Mouse (Mus musculus): ENCODE results near the gene Tspan5. TPM values are rescaled to one million over a fixed set of nuclear protein-coding genes. Genes with fewer than 3 reads are reported as not detected.

Tspan5 gene
- total and polyA plus RNA-seq, 2 experiments from 2014 or later: 7.7 to 25.4 TPM

- Histone ChIP-seq H3K36me3 (replicated peaks; ENCODE audit: control insufficient read depth, insufficient read depth, low read length) (no peaks in the 10 kb centered on the region), H3K27me3 (ENCODE audit: control insufficient read depth, insufficient read depth, low read length) (0 out of 2 replicates have a peak, but pooled peaks cover 7% of the 10 kb centered on the region), H3K4me2 (ENCODE audit: low read depth, low read length) (no peak overlapping the region), H3K4me1 (ENCODE audit: control insufficient read depth, insufficient read depth) (0 out of 2 replicates have a peak, but pooled peaks cover 6% of the 10 kb centered on the region), H3K27ac (ENCODE audit: low read depth) (no peak overlapping the region), H3K9ac (replicated peaks; ENCODE audit: low read depth, low read length) (no peak overlapping the region), H3K9me3 (replicated peaks; ENCODE audit: control insufficient read depth, low read length) (no peaks in the 10 kb centered on the region), H3K4me3 (ENCODE audit: low read depth, low read length) (no peak overlapping the region)
- 47% methylated on average over 4 of the region's 4 CpGs for WGBS
- no peak for ATAC-seq (ENCODE audit: insufficient read depth, low read depth)
- TF ChIP-seq EP300 (IDR thresholded peaks at IDR 0.05; ENCODE audit: low read depth) (no peak), CTCF (IDR thresholded peaks at IDR 0.05; ENCODE audit: low read depth) (no peak)
- no peak for DNase-seq (ENCODE audit: low spot score)
Observed at GRCm38 (mm10) chr3:138739150-138739700, 2.8 kb upstream of the Tspan5 start.

DNA sequence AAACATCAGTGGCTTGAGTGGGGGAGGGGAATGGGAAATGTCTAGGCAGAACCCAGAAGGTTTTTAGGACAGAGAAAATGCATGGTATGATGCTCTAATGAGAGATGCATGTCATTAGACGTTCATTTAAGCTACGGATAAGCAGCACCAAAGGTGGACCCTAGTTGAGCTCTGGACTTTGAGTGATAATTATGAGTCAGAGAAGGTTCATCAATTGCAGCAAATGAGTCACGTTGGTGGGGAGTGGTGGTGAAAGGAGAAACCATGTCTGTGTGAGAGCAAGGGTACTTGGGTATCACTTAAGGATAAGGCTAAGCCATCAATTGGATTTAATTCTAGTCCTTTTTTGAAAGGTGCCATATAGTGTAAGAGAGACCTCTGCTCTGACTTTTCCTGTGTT, 1.7 kb upstream of the Tspan5 start:
- Histone ChIP-seq H3K4me3 (ENCODE audit: low read depth, low read length) (no peak overlapping the region), H3K4me2 (ENCODE audit: low read depth, low read length) (no peak overlapping the region), H3K27me3 (ENCODE audit: control insufficient read depth, insufficient read depth, low read length) (0 out of 2 replicates have a peak, but pooled peaks cover 7% of the 10 kb centered on the region), H3K9me3 (replicated peaks; ENCODE audit: control insufficient read depth, low read length) (no peaks in the 10 kb centered on the region), H3K4me1 (ENCODE audit: control insufficient read depth, insufficient read depth) (0 out of 2 replicates have a peak, but pooled peaks cover 6% of the 10 kb centered on the region), H3K36me3 (replicated peaks; ENCODE audit: control insufficient read depth, insufficient read depth, low read length) (no peaks in the 10 kb centered on the region), H3K27ac (ENCODE audit: low read depth) (no peak overlapping the region), H3K9ac (replicated peaks; ENCODE audit: low read depth, low read length) (no peak overlapping the region)
- WGBS: 74% methylated on average over 3 of the region's 3 CpGs
- TF ChIP-seq CTCF (IDR thresholded peaks at IDR 0.05; ENCODE audit: low read depth): no peak
- no peak for TF ChIP-seq EP300 (IDR thresholded peaks at IDR 0.05; ENCODE audit: low read depth)
- ATAC-seq (ENCODE audit: insufficient read depth, low read depth) (no peak), DNase-seq (ENCODE audit: low spot score) (no peak)

GRCm38 (mm10) chr3:138740843-138741540, 1.0 kb upstream of the Tspan5 start:
- H3K4me1 ChIP-seq (ENCODE audit: control insufficient read depth, insufficient read depth): 0 out of 2 replicates have a peak, but pooled peaks cover 6% of the 10 kb centered on the region
- DNase-seq (ENCODE audit: low spot score) (no peak), ATAC-seq (ENCODE audit: insufficient read depth, low read depth) (no peak)
- 0 out of 2 replicates have a peak, but pooled peaks cover 7% of the 10 kb centered on the region for H3K27me3 ChIP-seq (ENCODE audit: control insufficient read depth, insufficient read depth, low read length)
- H3K9ac ChIP-seq (replicated peaks; ENCODE audit: low read depth, low read length): no peak overlapping the region
- no peak overlapping the region for H3K27ac ChIP-seq (ENCODE audit: low read depth)
- peak overlapping the region; percentile 99 for H3K4me2 ChIP-seq (ENCODE audit: low read depth, low read length)
- TF ChIP-seq EP300 (IDR thresholded peaks at IDR 0.05; ENCODE audit: low read depth) (no peak), CTCF (IDR thresholded peaks at IDR 0.05; ENCODE audit: low read depth) (no peak)
- no peaks in the 10 kb centered on the region for H3K9me3 ChIP-seq (replicated peaks; ENCODE audit: control insufficient read depth, low read length)
- no peak overlapping the region for H3K4me3 ChIP-seq (ENCODE audit: low read depth, low read length)
- no peaks in the 10 kb centered on the region for H3K36me3 ChIP-seq (replicated peaks; ENCODE audit: control insufficient read depth, insufficient read depth, low read length)
- WGBS: 62% methylated on average over 8 of the region's 8 CpGs

DNA sequence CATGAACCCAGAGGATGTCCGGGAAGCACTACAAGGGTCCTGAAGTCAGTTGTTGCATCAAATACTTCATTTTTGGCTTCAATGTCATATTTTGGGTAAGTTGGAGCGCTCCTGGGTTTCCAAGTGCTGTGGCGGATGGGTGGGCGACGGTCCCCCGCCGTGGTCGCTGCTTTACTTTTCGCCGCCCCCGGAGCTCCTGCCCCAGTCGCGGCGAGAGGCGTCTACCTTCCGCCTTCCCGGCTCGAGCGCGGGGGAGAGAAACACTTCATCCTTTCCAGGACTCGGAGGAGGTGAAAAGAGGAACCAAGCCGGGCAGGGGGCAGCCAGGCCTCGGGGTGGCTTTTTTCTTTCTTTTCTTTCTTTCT, 553 bp downstream of the Tspan5 start:
- DNase-seq (ENCODE audit: low spot score): no peak
- Histone ChIP-seq H3K9me3 (replicated peaks; ENCODE audit: control insufficient read depth, low read length) (no peaks in the 10 kb centered on the region), H3K36me3 (replicated peaks; ENCODE audit: control insufficient read depth, insufficient read depth, low read length) (no peaks in the 10 kb centered on the region), H3K9ac (replicated peaks; ENCODE audit: low read depth, low read length) (peak overlapping the region; percentile 66), H3K4me3 (ENCODE audit: low read depth, low read length) (peak overlapping the region; percentile 80), H3K27ac (ENCODE audit: low read depth) (peak overlapping the region; percentile 52), H3K4me2 (ENCODE audit: low read depth, low read length) (peak overlapping the region; percentile 99), H3K4me1 (ENCODE audit: control insufficient read depth, insufficient read depth) (0 out of 2 replicates have a peak, but pooled peaks cover 6% of the 10 kb centered on the region), H3K27me3 (ENCODE audit: control insufficient read depth, insufficient read depth, low read length) (0 out of 2 replicates have a peak, but pooled peaks cover 7% of the 10 kb centered on the region)
- peak; percentile 43 for ATAC-seq (ENCODE audit: insufficient read depth, low read depth)
- WGBS: 0% methylated on average over 23 of the region's 23 CpGs
- TF ChIP-seq EP300 (IDR thresholded peaks at IDR 0.05; ENCODE audit: low read depth): no peak
- TF ChIP-seq CTCF (IDR thresholded peaks at IDR 0.05; ENCODE audit: low read depth): no peak

DNA sequence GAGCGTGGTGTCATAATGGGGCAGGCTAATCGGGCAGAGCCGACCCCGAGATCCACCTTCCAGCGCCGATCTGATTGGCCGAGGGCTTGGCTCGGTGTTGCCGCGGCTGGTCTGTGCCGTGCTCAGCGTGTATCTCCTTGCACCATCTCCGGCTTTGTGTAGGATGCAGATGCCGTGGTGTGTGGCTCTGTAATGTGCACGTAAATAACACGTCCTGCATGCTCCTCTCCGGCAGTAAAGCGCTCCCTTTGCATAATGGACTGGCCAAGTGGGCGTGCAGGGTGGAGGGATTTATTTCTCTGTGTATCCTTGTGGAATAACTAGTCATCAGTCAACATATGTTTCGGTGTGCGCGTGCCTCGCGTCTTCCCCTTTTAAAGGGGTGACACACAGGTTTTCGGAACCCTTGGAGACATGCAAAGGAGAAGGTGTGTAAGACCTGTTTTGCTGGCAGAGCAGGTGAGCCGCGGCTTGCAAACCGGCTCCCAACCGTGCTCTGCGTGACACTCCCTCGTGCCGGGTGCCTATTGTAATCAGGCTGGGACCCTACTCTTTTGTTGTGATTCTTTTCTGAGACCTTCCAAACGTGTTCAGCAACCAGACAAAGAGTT, 1.2 kb downstream of the Tspan5 start:
- Histone ChIP-seq H3K4me3 (ENCODE audit: low read depth, low read length) (peak overlapping the region; percentile 80), H3K4me1 (ENCODE audit: control insufficient read depth, insufficient read depth) (0 out of 2 replicates have a peak, but pooled peaks cover 6% of the 10 kb centered on the region), H3K9me3 (replicated peaks; ENCODE audit: control insufficient read depth, low read length) (no peaks in the 10 kb centered on the region), H3K9ac (replicated peaks; ENCODE audit: low read depth, low read length) (peak overlapping the region; percentile 66), H3K27me3 (ENCODE audit: control insufficient read depth, insufficient read depth, low read length) (0 out of 2 replicates have a peak, but pooled peaks cover 7% of the 10 kb centered on the region), H3K27ac (ENCODE audit: low read depth) (no peak overlapping the region), H3K36me3 (replicated peaks; ENCODE audit: control insufficient read depth, insufficient read depth, low read length) (no peaks in the 10 kb centered on the region), H3K4me2 (ENCODE audit: low read depth, low read length) (peak overlapping the region; percentile 99)
- ATAC-seq (ENCODE audit: insufficient read depth, low read depth) (peak; percentile 38), DNase-seq (ENCODE audit: low spot score) (no peak)
- no peak for TF ChIP-seq EP300 (IDR thresholded peaks at IDR 0.05; ENCODE audit: low read depth)
- WGBS: under 1% methylated on average over 33 of the region's 33 CpGs
